Mouse (Mus musculus) heart, postnatal 25 days (tissue): ENCODE results near the gene Coa6. TPM values are rescaled to one million over a fixed set of nuclear protein-coding genes. Genes with fewer than 3 reads are reported as not detected.

Source experiments
- DNase-seq: peaks from one replicate; pipeline ENCODE4 v3.0.0; 2022; ENCODE audit warnings: low spot score
- intact Hi-C: fragments of 180-260 bp; cut with DNase I; formaldehyde crosslinking; loops from one replicate; pipeline ENCODE4 v1.15.1; 2025
- total RNA-seq, 2 experiments: library from RNA; stranded (reverse); gene quantifications; 2 replicates each; pipeline ENCODE4 v1.2.3; 2021

Coa6 gene
- total RNA-seq, 2 experiments from 2014 or later = 24.8 to 26.2 TPM

GRCm38 (mm10) chr8:126460274-126460673, 38.0 kb downstream of the Coa6 start:
- intact Hi-C loops = loop anchor here (1.0 kb wide), 1 partner anchor 22 kb away; no protein-coding TSS in a partner anchor

GRCm38 (mm10) chr8:126461735-126462134, 39.4 kb downstream of the Coa6 start:
- intact Hi-C loops = no loop called here
- no peak for DNase-seq

More at GRCm38 (mm10) chr8:126460274-126460673, 38.0 kb downstream of the Coa6 start:
- no peak for DNase-seq

- intact Hi-C loops = no loop called here
- no peak for DNase-seq
These were observed 41.8 kb downstream of the Coa6 start for GRCm38 (mm10) chr8:126464071-126464470.

- intact Hi-C loops = no loop called here
- no peak for DNase-seq
These were observed 51.5 kb downstream of the Coa6 start for GRCm38 (mm10) chr8:126473802-126474298.

GRCm38 (mm10) chr8:126474299-126475187, 52.2 kb downstream of the Coa6 start, which contains the start of gene Tarbp1:
Gene Tarbp1, minus strand, starts transcription at chr8:126475065.
- DNase-seq = peak; percentile 82
- intact Hi-C loops = no loop called here

Other genes with a start within 250 kb of the Coa6 start
- gene Slc35f3, start 124.0 kb upstream of the Coa6 start, total RNA-seq = under 1 TPM in 1 of 2 experiments, not detected in 1; 0.11 TPM
- gene Tarbp1, start 52.5 kb downstream of the Coa6 start, total RNA-seq = 1 to 10 TPM; 4.0 to 5.1 TPM
- 10 to 100 TPM; 63.9 to 71.4 TPM for gene Irf2bp2, start 171.5 kb downstream of the Coa6 start, total RNA-seq